Mouse (Mus musculus): ENCODE data around the gene Prkd3.

DNA sequence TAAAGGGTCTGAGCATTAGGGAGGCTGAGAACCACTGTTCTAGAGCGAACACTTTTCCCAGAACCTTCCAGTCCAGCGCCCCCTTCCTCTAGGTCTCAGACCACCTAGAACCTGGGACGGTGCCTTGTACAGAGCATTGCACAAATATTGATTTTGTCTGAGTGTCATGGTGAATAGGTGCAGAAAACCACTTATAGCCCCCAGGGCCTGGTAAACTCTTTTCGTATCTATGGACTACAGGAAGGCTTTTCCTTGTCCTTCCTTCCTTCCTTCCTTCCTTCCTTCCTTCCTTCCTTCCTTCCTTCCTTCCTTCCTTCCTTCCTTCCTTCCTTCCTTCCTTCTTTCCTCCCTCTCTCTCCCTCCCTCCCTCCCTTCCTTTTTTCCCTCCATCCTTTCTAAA lies 31.0 kb upstream of the Prkd3 start, which contains the start of gene Qpct:
- TF ChIP-seq POLR2A (IDR thresholded peaks at IDR 0.05; ENCODE audit: extremely low read depth, insufficient read depth, low read length) (no peak), CTCF (IDR thresholded peaks at IDR 0.05; ENCODE audit: extremely low read depth, insufficient read depth, low read length) (no peak)
